Mouse (Mus musculus): ENCODE results near the gene Fam71e1. TPM values are rescaled to one million over a fixed set of nuclear protein-coding genes. Genes with fewer than 3 reads are reported as not detected.

Gene Fam71e1
- 39.6 and 46.7 TPM in 2 replicates for polyA plus RNA-seq (2012; rRNA removed)

GRCm38 (mm10) chr7:44495992-44496770 is at the start of gene Fam71e1, which contains the start of gene Emc10:
Gene Fam71e1 (plus strand): TSS chr7:44496581.
Gene Emc10 (minus strand): TSS chr7:44496529.

GRCm38 (mm10) chr7:44465111-44465510 is 31.3 kb upstream of the Fam71e1 start, which contains the start of gene Aspdh:
Gene Aspdh (plus strand): TSS chr7:44465391.

GRCm38 (mm10) chr7:44467811-44468411 is 28.5 kb upstream of the Fam71e1 start, which contains the start of gene Josd2:
Gene Josd2 (plus strand): TSS chr7:44467980.

GRCm38 (mm10) chr7:44524502-44524901 is 28.1 kb downstream of the Fam71e1 start, which contains the start of gene Mybpc2:
Gene Mybpc2 (minus strand): TSS chr7:44524656.

GRCm38 (mm10) chr7:44531946-44532732 is 35.8 kb downstream of the Fam71e1 start, which contains the start of gene Spib:
Gene Spib (minus strand): TSS chr7:44532071.

GRCm38 (mm10) chr7:44548497-44549087 is 52.2 kb downstream of the Fam71e1 start, which contains the start of gene Pold1:
Gene Pold1 (minus strand): TSS chr7:44548849.

Other genes with a start within 250 kb of the Fam71e1 start
- 1.4 and 1.6 TPM in 2 replicates for gene 1700028J19Rik, start 249.9 kb upstream of the Fam71e1 start, polyA plus RNA-seq (2012; rRNA removed)
- 290 and 299 TPM in 2 replicates for gene 2410002F23Rik, start 249.9 kb upstream of the Fam71e1 start, polyA plus RNA-seq (2012; rRNA removed)
- gene Acp4, start 239.2 kb upstream of the Fam71e1 start, polyA plus RNA-seq (2012; rRNA removed): 0.05 TPM in 1 of 2 replicates, not detected in the other
- 0.51 TPM in 1 of 2 replicates, not detected in the other for gene Gm15517, start 235.1 kb upstream of the Fam71e1 start, polyA plus RNA-seq (2012; rRNA removed)
- gene Clec11a, start 189.7 kb upstream of the Fam71e1 start, polyA plus RNA-seq (2012; rRNA removed): 4.6 and 6.3 TPM in 2 replicates
- 23.6 and 34.2 TPM in 2 replicates for gene Shank1, start 186.3 kb upstream of the Fam71e1 start, polyA plus RNA-seq (2012; rRNA removed)
- gene Syt3, start 112.5 kb upstream of the Fam71e1 start, polyA plus RNA-seq (2012; rRNA removed): 26.1 and 27.0 TPM in 2 replicates
- 3.3 and 4.9 TPM in 2 replicates for gene 1700008O03Rik, start 110.8 kb upstream of the Fam71e1 start, polyA plus RNA-seq (2012; rRNA removed)
- gene Lrrc4b, start 67.6 kb upstream of the Fam71e1 start, polyA plus RNA-seq (2012; rRNA removed): 193 and 226 TPM in 2 replicates
- gene Aspdh, start 31.2 kb upstream of the Fam71e1 start, polyA plus RNA-seq (2012; rRNA removed): 26.7 and 26.9 TPM in 2 replicates
- 90.7 and 102 TPM in 2 replicates for gene Josd2, start 28.6 kb upstream of the Fam71e1 start, polyA plus RNA-seq (2012; rRNA removed)
- 185 and 186 TPM in 2 replicates for gene Emc10, start 52 bp upstream of the Fam71e1 start, polyA plus RNA-seq (2012; rRNA removed)
- gene Mybpc2, start 28.1 kb downstream of the Fam71e1 start, polyA plus RNA-seq (2012; rRNA removed): 0.01 and 0.05 TPM in 2 replicates
- 0.06 and 0.16 TPM in 2 replicates for gene Spib, start 35.5 kb downstream of the Fam71e1 start, polyA plus RNA-seq (2012; rRNA removed)
- gene Pold1, start 52.3 kb downstream of the Fam71e1 start, polyA plus RNA-seq (2012; rRNA removed): 60.2 and 64.2 TPM in 2 replicates
- 94.5 and 97.2 TPM in 2 replicates for gene Nr1h2, start 57.4 kb downstream of the Fam71e1 start, polyA plus RNA-seq (2012; rRNA removed)
- gene Napsa, start 75.8 kb downstream of the Fam71e1 start, polyA plus RNA-seq (2012; rRNA removed): 0.64 TPM in 2 replicates
- 16.8 and 23.5 TPM in 2 replicates for gene Kcnc3, start 94.1 kb downstream of the Fam71e1 start, polyA plus RNA-seq (2012; rRNA removed)
- 0.93 and 2.3 TPM in 2 replicates for gene Myh14, start 174.3 kb downstream of the Fam71e1 start, polyA plus RNA-seq (2012; rRNA removed)
- not detected in 2 replicates for gene Izumo2, start 212.2 kb downstream of the Fam71e1 start, polyA plus RNA-seq (2012; rRNA removed)